Mouse (Mus musculus): ENCODE measurements at regions not wholly inside any gene's neighbourhood (a gene's known extent, or its start where the extent isn't known, plus 50 kb on each side); places are given as distances from the start of the nearest gene placed in this dataset.
"Not testable (repeated sequence)": the region's sequence is repeated elsewhere in the genome, so short reads cannot be mapped to it uniquely, and the experiment has no call there.

- ATAC-seq (replicated peaks; ENCODE audit: insufficient number of reproducible peaks, low FRiP score, low TSS enrichment, low read depth) (no peak), DNase-seq (ENCODE audit: low spot score) (no peak)
- no peaks in the 10 kb centered on the region for H3K36me3 ChIP-seq (replicated peaks; ENCODE audit: control insufficient read depth, insufficient read depth, low read depth, low read length)
- no peak overlapping the region for H3K9ac ChIP-seq (replicated peaks; ENCODE audit: low read length)
- H3K27ac ChIP-seq (replicated peaks; ENCODE audit: low read depth, low read length): no peak overlapping the region
- H3K9me3 ChIP-seq (replicated peaks; ENCODE audit: control insufficient read depth, low read length): no peaks in the 10 kb centered on the region
- H3K4me1 ChIP-seq (ENCODE audit: control insufficient read depth, insufficient read depth, low read length): no peaks in the 10 kb centered on the region
- H3K4me3 ChIP-seq (ENCODE audit: low read depth, low read length): no peak overlapping the region
- H3K27me3 ChIP-seq (ENCODE audit: control insufficient read depth, insufficient read depth, low read length): no peaks in the 10 kb centered on the region
- H3K4me2 ChIP-seq (ENCODE audit: low read depth, low read length): no peak overlapping the region
- WGBS: 81% methylated on average over 1 of the region's 1 CpGs
Measured at GRCm38 (mm10) chr13:99672714-99673113, 156.4 kb upstream of the Map1b start.

GRCm38 (mm10) chr13:99671747-99672146, 155.4 kb upstream of the Map1b start:
- no peak for ATAC-seq (replicated peaks; ENCODE audit: insufficient number of reproducible peaks, low FRiP score, low TSS enrichment, low read depth)
- no peak for DNase-seq (ENCODE audit: low spot score)
- no peaks in the 10 kb centered on the region for H3K36me3 ChIP-seq (replicated peaks; ENCODE audit: control insufficient read depth, insufficient read depth, low read depth, low read length)
- no peak overlapping the region for H3K4me3 ChIP-seq (ENCODE audit: low read depth, low read length)
- no peaks in the 10 kb centered on the region for H3K27me3 ChIP-seq (ENCODE audit: control insufficient read depth, insufficient read depth, low read length)
- H3K9me3 ChIP-seq (replicated peaks; ENCODE audit: control insufficient read depth, low read length): no peaks in the 10 kb centered on the region
- 73% methylated on average over 10 of the region's 10 CpGs for WGBS
- H3K4me1 ChIP-seq (ENCODE audit: control insufficient read depth, insufficient read depth, low read length): no peaks in the 10 kb centered on the region
- no peak overlapping the region for H3K27ac ChIP-seq (replicated peaks; ENCODE audit: low read depth, low read length)
- no peak overlapping the region for H3K4me2 ChIP-seq (ENCODE audit: low read depth, low read length)
- H3K9ac ChIP-seq (replicated peaks; ENCODE audit: low read length): no peak overlapping the region

GRCm38 (mm10) chr13:99669987-99670534, 153.7 kb upstream of the Map1b start:
- H3K9me3 ChIP-seq (replicated peaks; ENCODE audit: control insufficient read depth, low read length): no peaks in the 10 kb centered on the region
- WGBS: 87% methylated on average over 8 of the region's 8 CpGs
- no peak overlapping the region for H3K4me2 ChIP-seq (ENCODE audit: low read depth, low read length)
- no peak for ATAC-seq (replicated peaks; ENCODE audit: insufficient number of reproducible peaks, low FRiP score, low TSS enrichment, low read depth)
- H3K4me1 ChIP-seq (ENCODE audit: control insufficient read depth, insufficient read depth, low read length): no peaks in the 10 kb centered on the region
- no peaks in the 10 kb centered on the region for H3K36me3 ChIP-seq (replicated peaks; ENCODE audit: control insufficient read depth, insufficient read depth, low read depth, low read length)
- H3K9ac ChIP-seq (replicated peaks; ENCODE audit: low read length): no peak overlapping the region
- H3K4me3 ChIP-seq (ENCODE audit: low read depth, low read length): no peak overlapping the region
- H3K27ac ChIP-seq (replicated peaks; ENCODE audit: low read depth, low read length): no peak overlapping the region
- DNase-seq (ENCODE audit: low spot score): no peak
- no peaks in the 10 kb centered on the region for H3K27me3 ChIP-seq (ENCODE audit: control insufficient read depth, insufficient read depth, low read length)

- Histone ChIP-seq H3K9me3 (replicated peaks; ENCODE audit: control insufficient read depth, low read length) (no peaks in the 10 kb centered on the region), H3K4me3 (ENCODE audit: low read depth, low read length) (no peak overlapping the region), H3K27me3 (ENCODE audit: control insufficient read depth, insufficient read depth, low read length) (no peaks in the 10 kb centered on the region), H3K36me3 (replicated peaks; ENCODE audit: control insufficient read depth, insufficient read depth, low read depth, low read length) (no peaks in the 10 kb centered on the region), H3K4me2 (ENCODE audit: low read depth, low read length) (no peak overlapping the region), H3K9ac (replicated peaks; ENCODE audit: low read length) (no peak overlapping the region), H3K4me1 (ENCODE audit: control insufficient read depth, insufficient read depth, low read length) (no peaks in the 10 kb centered on the region), H3K27ac (replicated peaks; ENCODE audit: low read depth, low read length) (no peak overlapping the region)
- WGBS: 58% methylated on average over 6 of the region's 8 CpGs
- ATAC-seq (replicated peaks; ENCODE audit: insufficient number of reproducible peaks, low FRiP score, low TSS enrichment, low read depth): no peak
- no peak for DNase-seq (ENCODE audit: low spot score)
Measured at GRCm38 (mm10) chr13:99668613-99669012, 152.3 kb upstream of the Map1b start.

GRCm38 (mm10) chr13:99666086-99666485, 149.7 kb upstream of the Map1b start:
- 81% methylated on average over 7 of the region's 7 CpGs for WGBS
- Histone ChIP-seq H3K9ac (replicated peaks; ENCODE audit: low read length) (no peak overlapping the region), H3K4me1 (ENCODE audit: control insufficient read depth, insufficient read depth, low read length) (no peaks in the 10 kb centered on the region), H3K9me3 (replicated peaks; ENCODE audit: control insufficient read depth, low read length) (no peaks in the 10 kb centered on the region), H3K27ac (replicated peaks; ENCODE audit: low read depth, low read length) (no peak overlapping the region), H3K36me3 (replicated peaks; ENCODE audit: control insufficient read depth, insufficient read depth, low read depth, low read length) (no peaks in the 10 kb centered on the region), H3K4me2 (ENCODE audit: low read depth, low read length) (no peak overlapping the region), H3K27me3 (ENCODE audit: control insufficient read depth, insufficient read depth, low read length) (no peaks in the 10 kb centered on the region), H3K4me3 (ENCODE audit: low read depth, low read length) (no peak overlapping the region)
- DNase-seq (ENCODE audit: low spot score) (no peak), ATAC-seq (replicated peaks; ENCODE audit: insufficient number of reproducible peaks, low FRiP score, low TSS enrichment, low read depth) (no peak)

GRCm38 (mm10) chr13:99663422-99663821, 147.1 kb upstream of the Map1b start:
- not testable (repeated sequence) for H3K27ac ChIP-seq (replicated peaks; ENCODE audit: low read depth, low read length); H3K9me3 ChIP-seq (replicated peaks; ENCODE audit: control insufficient read depth, low read length); ATAC-seq (replicated peaks; ENCODE audit: insufficient number of reproducible peaks, low FRiP score, low TSS enrichment, low read depth); DNase-seq (ENCODE audit: low spot score); H3K36me3 ChIP-seq (replicated peaks; ENCODE audit: control insufficient read depth, insufficient read depth, low read depth, low read length); H3K4me2 ChIP-seq (ENCODE audit: low read depth, low read length); H3K4me1 ChIP-seq (ENCODE audit: control insufficient read depth, insufficient read depth, low read length); H3K4me3 ChIP-seq (ENCODE audit: low read depth, low read length); H3K27me3 ChIP-seq (ENCODE audit: control insufficient read depth, insufficient read depth, low read length); H3K9ac ChIP-seq (replicated peaks; ENCODE audit: low read length)
- WGBS: 90% methylated on average over 12 of the region's 12 CpGs

GRCm38 (mm10) chr13:99647661-99648204, 131.4 kb upstream of the Map1b start:
- WGBS: 72% methylated on average over 6 of the region's 6 CpGs
- H3K9me3 ChIP-seq (replicated peaks; ENCODE audit: control insufficient read depth, low read length): no peaks in the 10 kb centered on the region
- no peak overlapping the region for H3K27ac ChIP-seq (replicated peaks; ENCODE audit: low read depth, low read length)
- no peak overlapping the region for H3K4me3 ChIP-seq (ENCODE audit: low read depth, low read length)
- no peaks in the 10 kb centered on the region for H3K4me1 ChIP-seq (ENCODE audit: control insufficient read depth, insufficient read depth, low read length)
- no peak overlapping the region for H3K4me2 ChIP-seq (ENCODE audit: low read depth, low read length)
- no peaks in the 10 kb centered on the region for H3K27me3 ChIP-seq (ENCODE audit: control insufficient read depth, insufficient read depth, low read length)
- ATAC-seq (replicated peaks; ENCODE audit: insufficient number of reproducible peaks, low FRiP score, low TSS enrichment, low read depth): 0 out of 2 replicates have a peak, but pooled peaks have one; percentile 29
- DNase-seq (ENCODE audit: low spot score): no peak
- no peaks in the 10 kb centered on the region for H3K36me3 ChIP-seq (replicated peaks; ENCODE audit: control insufficient read depth, insufficient read depth, low read depth, low read length)
- H3K9ac ChIP-seq (replicated peaks; ENCODE audit: low read length): no peak overlapping the region

- H3K9ac ChIP-seq (replicated peaks; ENCODE audit: low read length): no peak overlapping the region
- no peak overlapping the region for H3K27ac ChIP-seq (replicated peaks; ENCODE audit: low read depth, low read length)
- ATAC-seq (replicated peaks; ENCODE audit: insufficient number of reproducible peaks, low FRiP score, low TSS enrichment, low read depth) (no peak), DNase-seq (ENCODE audit: low spot score) (peak; percentile 12)
- no peaks in the 10 kb centered on the region for H3K36me3 ChIP-seq (replicated peaks; ENCODE audit: control insufficient read depth, insufficient read depth, low read depth, low read length)
- H3K4me2 ChIP-seq (ENCODE audit: low read depth, low read length): no peak overlapping the region
- H3K27me3 ChIP-seq (ENCODE audit: control insufficient read depth, insufficient read depth, low read length): no peaks in the 10 kb centered on the region
- no peaks in the 10 kb centered on the region for H3K9me3 ChIP-seq (replicated peaks; ENCODE audit: control insufficient read depth, low read length)
- WGBS: 90% methylated on average over 1 of the region's 1 CpGs
- no peaks in the 10 kb centered on the region for H3K4me1 ChIP-seq (ENCODE audit: control insufficient read depth, insufficient read depth, low read length)
- H3K4me3 ChIP-seq (ENCODE audit: low read depth, low read length): no peak overlapping the region
Measured at GRCm38 (mm10) chr13:99644771-99645170, 128.4 kb upstream of the Map1b start.

Data from embryonic facial prominence, embryonic 11.5 days (tissue).